Mouse (Mus musculus) small intestine, adult 2 months (tissue): ENCODE measurements around the gene Pias4.

Experiments used
- CTCF ChIP-seq: fragments of 200-500 bp; IDR thresholded peaks from 2 replicates; pipeline ENCODE4 v1.5.1; 2012; ENCODE audit warnings: low read depth, mild to moderate bottlenecking, control low read depth, inconsistent platforms, low read length, moderate library complexity, mixed read lengths; ENCODE audit not compliant: insufficient replicate concordance, insufficient read length; ENCODE audit errors: extremely low read depth
- POLR2A ChIP-seq: fragments of 200-500 bp; IDR thresholded peaks from 2 replicates; pipeline ENCODE4 v1.6.1; 2012; ENCODE audit warnings: low read depth, mild to moderate bottlenecking, control low read depth, inconsistent platforms, low read length, moderate library complexity

- no peak for TF ChIP-seq CTCF
- no peak for TF ChIP-seq POLR2A
Measured at GRCm38 (mm10) chr10:81175936-81176465, 8.3 kb upstream of the Pias4 start.
